Mouse (Mus musculus) lung, embryonic 14.5 days (tissue): Measurements from ENCODE around the gene Clec16a. TPM values are rescaled to one million over a fixed set of nuclear protein-coding genes. Genes with fewer than 3 reads are reported as not detected.

Experiments
- ATAC-seq: fragments of 200-750 bp; cut with Nextera tagmentation; 2 replicates; pipeline ENCODE4 v1.8.0; 2017; ENCODE audit warnings: mild to moderate bottlenecking, moderate TSS enrichment, moderate library complexity; ENCODE audit not compliant: insufficient read depth
- DNase-seq: peaks from one replicate; pipeline ENCODE4 v3.0.0-alpha.2; 2015
- H3K27ac ChIP-seq: fragments of 300-500 bp; sonication (generic); 2 replicates; pipeline ENCODE4 v1.5.1; 2014; ENCODE audit warnings: low read depth, mild to moderate bottlenecking, moderate library complexity
- H3K27me3 ChIP-seq: fragments of 300-500 bp; sonication (generic); 2 replicates; pipeline ENCODE4 v1.6.1; 2014; ENCODE audit warnings: low read length, control low read depth; ENCODE audit not compliant: insufficient read depth
- H3K36me3 ChIP-seq: fragments of 300-500 bp; sonication (generic); 2 replicates; pipeline ENCODE4 v1.6.1; 2014; ENCODE audit warnings: control low read depth; ENCODE audit not compliant: insufficient read depth
- H3K4me1 ChIP-seq: fragments of 300-500 bp; sonication (generic); 2 replicates; pipeline ENCODE4 v1.6.1; 2014; ENCODE audit warnings: antibody characterized with exemption, control low read depth; ENCODE audit not compliant: insufficient read depth
- H3K4me2 ChIP-seq: fragments of 300-500 bp; sonication (generic); 2 replicates; pipeline ENCODE4 v1.6.1; 2014; ENCODE audit warnings: mild to moderate bottlenecking
- H3K4me3 ChIP-seq: fragments of 300-500 bp; sonication (generic); 2 replicates; pipeline ENCODE4 v1.5.1; 2014; ENCODE audit warnings: low read depth, low read length
- H3K9ac ChIP-seq: fragments of 300-500 bp; sonication (generic); 2 replicates; pipeline ENCODE4 v1.6.1; 2014
- H3K9me3 ChIP-seq: fragments of 300-500 bp; sonication (generic); 2 replicates; pipeline ENCODE4 v1.6.1; 2016; ENCODE audit warnings: low read depth, low read length, control low read depth
- CTCF ChIP-seq: IDR thresholded peaks from 2 replicates; pipeline ENCODE4 v1.5.1; 2016; ENCODE audit warnings: antibody characterized with exemption, low read depth
- WGBS: fragments of 180-500 bp; shearing (Covaris S2); extraction: QIAGEN DNeasy Blood & Tissue Kit; methylation state at CpG from one replicate; pipeline ENCODE4 v1.1.7; 2014; 5-methylcytosine and 5-hydroxymethylcytosine counted together
- polyA plus RNA-seq: library from polyadenylated mRNA; unstranded; fragments of >200 nt; fragmentation: Nextera tagmentation; extraction: Ambion mirVana; gene quantifications from 2 replicates; pipeline ENCODE4 v1.2.1, GENCODE M21; 2014

The Clec16a gene
- polyA plus RNA-seq, 1 experiment from 2014 or later, result 27.4 TPM

GRCm38 (mm10) chr16:10702399-10702798 is 157.3 kb downstream of the Clec16a start:
- Histone ChIP-seq H3K27ac (no peak overlapping the region), H3K27me3 (no peaks in the 10 kb centered on the region), H3K9me3 (no peaks in the 10 kb centered on the region), H3K4me3 (no peak overlapping the region), H3K4me1 (no peaks in the 10 kb centered on the region), H3K9ac (no peak overlapping the region), H3K4me2 (no peak overlapping the region), H3K36me3 (no peaks in the 10 kb centered on the region)
- no peak for ATAC-seq
- TF ChIP-seq CTCF, result no peak
- no peak for DNase-seq
- WGBS, result 55% methylated on average over 2 of the region's 2 CpGs

GRCm38 (mm10) chr16:10703932-10704331 is 158.8 kb downstream of the Clec16a start:
- no peak overlapping the region for H3K4me3 ChIP-seq
- H3K27ac ChIP-seq, result no peak overlapping the region
- H3K27me3 ChIP-seq, result no peaks in the 10 kb centered on the region
- 45% methylated on average over 4 of the region's 4 CpGs for WGBS
- ATAC-seq (0 out of 2 replicates have a peak, but pooled peaks have one; percentile 28), DNase-seq (peak; percentile 51)
- H3K36me3 ChIP-seq, result no peaks in the 10 kb centered on the region
- no peak for TF ChIP-seq CTCF
- no peaks in the 10 kb centered on the region for H3K4me1 ChIP-seq
- no peak overlapping the region for H3K4me2 ChIP-seq
- no peaks in the 10 kb centered on the region for H3K9me3 ChIP-seq
- no peak overlapping the region for H3K9ac ChIP-seq

GRCm38 (mm10) chr16:10705396-10705795 is 160.3 kb downstream of the Clec16a start:
- H3K4me3 ChIP-seq, result no peak overlapping the region
- H3K9ac ChIP-seq, result no peak overlapping the region
- H3K4me2 ChIP-seq, result no peak overlapping the region
- no peak for ATAC-seq
- no peaks in the 10 kb centered on the region for H3K9me3 ChIP-seq
- H3K27ac ChIP-seq, result no peak overlapping the region
- TF ChIP-seq CTCF, result no peak
- 61% methylated on average over 1 of the region's 1 CpGs for WGBS
- no peaks in the 10 kb centered on the region for H3K36me3 ChIP-seq
- no peak for DNase-seq
- H3K4me1 ChIP-seq, result no peaks in the 10 kb centered on the region
- H3K27me3 ChIP-seq, result no peaks in the 10 kb centered on the region

- Histone ChIP-seq H3K27ac (no peak overlapping the region), H3K4me1 (no peaks in the 10 kb centered on the region), H3K4me3 (no peak overlapping the region), H3K27me3 (no peaks in the 10 kb centered on the region), H3K36me3 (no peaks in the 10 kb centered on the region), H3K9me3 (no peaks in the 10 kb centered on the region), H3K4me2 (no peak overlapping the region), H3K9ac (no peak overlapping the region)
- 84% methylated on average over 1 of the region's 1 CpGs for WGBS
- no peak for ATAC-seq
- no peak for TF ChIP-seq CTCF
- DNase-seq, result no peak
Measured at GRCm38 (mm10) chr16:10711524-10711923, 166.4 kb downstream of the Clec16a start.

GRCm38 (mm10) chr16:10713041-10713440 is 167.9 kb downstream of the Clec16a start:
- no peak for DNase-seq
- H3K27ac ChIP-seq, result no peak overlapping the region
- TF ChIP-seq CTCF, result no peak
- no peaks in the 10 kb centered on the region for H3K36me3 ChIP-seq
- ATAC-seq, result no peak
- no peaks in the 10 kb centered on the region for H3K27me3 ChIP-seq
- 47% methylated on average over 2 of the region's 2 CpGs for WGBS
- H3K9me3 ChIP-seq, result no peaks in the 10 kb centered on the region
- no peak overlapping the region for H3K4me2 ChIP-seq
- H3K9ac ChIP-seq, result no peak overlapping the region
- no peaks in the 10 kb centered on the region for H3K4me1 ChIP-seq
- no peak overlapping the region for H3K4me3 ChIP-seq

GRCm38 (mm10) chr16:10713441-10714239 is 168.5 kb downstream of the Clec16a start:
- no peaks in the 10 kb centered on the region for H3K27me3 ChIP-seq
- H3K36me3 ChIP-seq, result no peaks in the 10 kb centered on the region
- H3K4me2 ChIP-seq, result no peak overlapping the region
- WGBS, result 58% methylated on average over 7 of the region's 7 CpGs
- H3K9ac ChIP-seq, result no peak overlapping the region
- DNase-seq (peak; percentile 24), ATAC-seq (no peak)
- no peak overlapping the region for H3K27ac ChIP-seq
- H3K4me3 ChIP-seq, result no peak overlapping the region
- TF ChIP-seq CTCF, result no peak
- no peaks in the 10 kb centered on the region for H3K4me1 ChIP-seq
- no peaks in the 10 kb centered on the region for H3K9me3 ChIP-seq

- Histone ChIP-seq H3K27ac (no peak overlapping the region), H3K4me2 (no peak overlapping the region), H3K4me1 (no peaks in the 10 kb centered on the region), H3K9ac (no peak overlapping the region), H3K9me3 (no peaks in the 10 kb centered on the region), H3K36me3 (no peaks in the 10 kb centered on the region), H3K4me3 (no peak overlapping the region), H3K27me3 (no peaks in the 10 kb centered on the region)
- WGBS, result 70% methylated on average over 5 of the region's 5 CpGs
- ATAC-seq (no peak), DNase-seq (no peak)
- no peak for TF ChIP-seq CTCF
Measured at GRCm38 (mm10) chr16:10715211-10715610, 170.1 kb downstream of the Clec16a start.
